Mouse (Mus musculus): ENCODE results near the gene Cyp8b1. TPM values are rescaled to one million over a fixed set of nuclear protein-coding genes. Genes with fewer than 3 reads are reported as not detected.

The Cyp8b1 gene
- polyA plus RNA-seq, 1 experiment from 2014 or later = not detected

DNA sequence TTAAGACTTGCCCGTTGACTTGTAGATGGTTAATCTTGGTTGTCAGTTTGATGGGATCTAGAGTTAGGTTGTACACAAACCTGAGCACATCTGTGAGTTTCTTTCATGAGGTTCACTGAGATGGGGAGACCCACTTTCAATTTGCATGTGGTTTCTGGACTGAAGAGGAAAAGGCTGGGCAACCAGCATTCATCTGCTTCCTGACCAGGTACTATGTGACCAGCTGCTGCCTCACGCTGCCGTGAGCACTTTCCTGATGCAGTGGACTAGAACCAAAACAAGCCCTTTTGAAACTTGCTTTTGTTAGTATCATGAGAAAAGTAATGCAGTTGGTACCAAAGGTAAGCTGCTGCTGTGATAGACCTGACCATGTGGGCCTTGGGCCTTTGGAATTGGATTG is 26.9 kb upstream of the Cyp8b1 start:
- Histone ChIP-seq H3K9ac (replicated peaks; ENCODE audit: low read depth, low read length) (no peak overlapping the region), H3K36me3 (ENCODE audit: control insufficient read depth, insufficient read depth) (no peaks in the 10 kb centered on the region), H3K27ac (ENCODE audit: low read length) (no peak overlapping the region), H3K27me3 (replicated peaks; ENCODE audit: control insufficient read depth, insufficient read depth, low read length) (no peaks in the 10 kb centered on the region), H3K9me3 (ENCODE audit: control insufficient read depth, low read length) (no peaks in the 10 kb centered on the region), H3K4me2 (ENCODE audit: low read length) (no peak overlapping the region), H3K4me1 (replicated peaks; ENCODE audit: control insufficient read depth, insufficient read depth, low read length) (no peaks in the 10 kb centered on the region), H3K4me3 (replicated peaks; ENCODE audit: low read length) (no peak overlapping the region)
- 92% methylated on average over 3 of the region's 3 CpGs for WGBS
- no peak for ATAC-seq

DNA sequence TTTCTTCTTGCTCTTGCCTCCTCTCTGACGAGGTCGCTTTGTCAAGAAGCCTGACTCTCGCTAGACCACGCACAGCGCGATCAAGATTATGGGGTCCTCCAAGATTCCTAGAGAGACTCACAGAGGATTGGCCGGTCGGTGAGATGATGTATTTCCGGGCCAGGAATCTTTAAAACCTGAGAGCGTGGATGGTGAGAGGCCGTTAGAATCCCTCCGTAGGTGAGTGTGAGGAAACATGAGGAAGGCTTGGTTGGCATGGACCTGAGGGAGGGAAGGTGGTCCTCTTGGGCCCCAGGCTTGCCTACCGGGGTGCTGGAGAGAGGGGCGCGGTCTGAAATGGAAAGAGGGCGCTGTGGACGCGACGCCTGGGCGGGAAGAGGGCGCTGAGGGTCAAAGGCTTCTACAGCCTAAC is 21.8 kb upstream of the Cyp8b1 start:
- H3K4me2 ChIP-seq (ENCODE audit: low read length) = peak overlapping the region; percentile 55

GRCm38 (mm10) chr9:121937451-121937864 is 21.4 kb upstream of the Cyp8b1 start:
- H3K36me3 ChIP-seq (ENCODE audit: control insufficient read depth, insufficient read depth) = no peaks in the 10 kb centered on the region
- ATAC-seq = peak; percentile 75
- H3K9ac ChIP-seq (replicated peaks; ENCODE audit: low read depth, low read length) = peak overlapping the region; percentile 32; the same call in 1 of the 2 replicates
- H3K4me2 ChIP-seq (ENCODE audit: low read length) = peak overlapping the region; percentile 55
- H3K27ac ChIP-seq (ENCODE audit: low read length) = peak overlapping the region; percentile 11
- H3K4me3 ChIP-seq (replicated peaks; ENCODE audit: low read length) = peak overlapping the region; percentile 52
- 49% methylated on average over 6 of the region's 6 CpGs for WGBS
- no peaks in the 10 kb centered on the region for H3K27me3 ChIP-seq (replicated peaks; ENCODE audit: control insufficient read depth, insufficient read depth, low read length)
- H3K4me1 ChIP-seq (replicated peaks; ENCODE audit: control insufficient read depth, insufficient read depth, low read length) = no peaks in the 10 kb centered on the region
- no peaks in the 10 kb centered on the region for H3K9me3 ChIP-seq (ENCODE audit: control insufficient read depth, low read length)

More for the DNA sequence above, 21.8 kb upstream of the Cyp8b1 start:
- Histone ChIP-seq H3K36me3 (ENCODE audit: control insufficient read depth, insufficient read depth) (no peaks in the 10 kb centered on the region), H3K9ac (replicated peaks; ENCODE audit: low read depth, low read length) (peak overlapping the region; percentile 53), H3K27ac (ENCODE audit: low read length) (peak overlapping the region; percentile 11; the same call in 1 of the 2 replicates), H3K9me3 (ENCODE audit: control insufficient read depth, low read length) (no peaks in the 10 kb centered on the region), H3K4me3 (replicated peaks; ENCODE audit: low read length) (peak overlapping the region; percentile 52), H3K4me1 (replicated peaks; ENCODE audit: control insufficient read depth, insufficient read depth, low read length) (no peaks in the 10 kb centered on the region), H3K27me3 (replicated peaks; ENCODE audit: control insufficient read depth, insufficient read depth, low read length) (no peaks in the 10 kb centered on the region)
- ATAC-seq = peak; percentile 86
- WGBS = 55% methylated on average over 21 of the region's 21 CpGs

GRCm38 (mm10) chr9:121936952-121937351 is 20.8 kb upstream of the Cyp8b1 start:
- Histone ChIP-seq H3K4me2 (ENCODE audit: low read length) (peak overlapping the region; percentile 55), H3K9me3 (ENCODE audit: control insufficient read depth, low read length) (no peaks in the 10 kb centered on the region), H3K9ac (replicated peaks; ENCODE audit: low read depth, low read length) (no peak overlapping the region), H3K27me3 (replicated peaks; ENCODE audit: control insufficient read depth, insufficient read depth, low read length) (no peaks in the 10 kb centered on the region), H3K36me3 (ENCODE audit: control insufficient read depth, insufficient read depth) (no peaks in the 10 kb centered on the region), H3K4me3 (replicated peaks; ENCODE audit: low read length) (no peak overlapping the region; the same call in 1 of the 2 replicates), H3K27ac (ENCODE audit: low read length) (no peak overlapping the region), H3K4me1 (replicated peaks; ENCODE audit: control insufficient read depth, insufficient read depth, low read length) (no peaks in the 10 kb centered on the region)
- 69% methylated on average over 1 of the region's 1 CpGs for WGBS
- ATAC-seq = peak; percentile 54

DNA sequence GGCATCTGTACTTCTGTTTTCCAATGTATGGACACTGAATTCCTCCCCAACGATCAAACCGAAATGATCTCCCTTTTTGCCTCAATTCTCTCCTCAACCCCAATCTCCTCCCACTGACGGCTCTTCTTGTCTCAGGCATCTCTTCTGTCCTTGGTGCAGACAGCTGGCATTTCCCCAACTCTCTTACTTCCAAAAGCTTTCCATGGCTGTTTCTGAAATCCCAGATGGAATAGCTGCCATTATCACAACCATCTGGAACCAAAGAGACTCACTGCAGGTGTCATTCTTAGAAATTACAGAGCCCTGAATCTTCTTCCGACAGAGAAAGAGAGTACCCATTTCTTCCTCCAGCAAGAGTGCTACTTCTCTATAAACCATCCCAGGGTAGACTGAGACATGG is 18.8 kb upstream of the Cyp8b1 start:
- H3K36me3 ChIP-seq (ENCODE audit: control insufficient read depth, insufficient read depth) = no peaks in the 10 kb centered on the region
- WGBS = 82% methylated on average over 4 of the region's 4 CpGs
- no peaks in the 10 kb centered on the region for H3K27me3 ChIP-seq (replicated peaks; ENCODE audit: control insufficient read depth, insufficient read depth, low read length)
- no peak overlapping the region for H3K9ac ChIP-seq (replicated peaks; ENCODE audit: low read depth, low read length)
- H3K9me3 ChIP-seq (ENCODE audit: control insufficient read depth, low read length) = no peaks in the 10 kb centered on the region
- no peak overlapping the region for H3K27ac ChIP-seq (ENCODE audit: low read length)
- no peak overlapping the region for H3K4me2 ChIP-seq (ENCODE audit: low read length)
- no peak for ATAC-seq
- no peaks in the 10 kb centered on the region for H3K4me1 ChIP-seq (replicated peaks; ENCODE audit: control insufficient read depth, insufficient read depth, low read length)
- no peak overlapping the region for H3K4me3 ChIP-seq (replicated peaks; ENCODE audit: low read length)

- Histone ChIP-seq H3K4me3 (replicated peaks; ENCODE audit: low read length) (no peak overlapping the region), H3K27ac (ENCODE audit: low read length) (no peak overlapping the region), H3K4me2 (ENCODE audit: low read length) (no peak overlapping the region), H3K9me3 (ENCODE audit: control insufficient read depth, low read length) (no peaks in the 10 kb centered on the region), H3K4me1 (replicated peaks; ENCODE audit: control insufficient read depth, insufficient read depth, low read length) (no peaks in the 10 kb centered on the region), H3K9ac (replicated peaks; ENCODE audit: low read depth, low read length) (no peak overlapping the region), H3K36me3 (ENCODE audit: control insufficient read depth, insufficient read depth) (no peaks in the 10 kb centered on the region), H3K27me3 (replicated peaks; ENCODE audit: control insufficient read depth, insufficient read depth, low read length) (no peaks in the 10 kb centered on the region)
- ATAC-seq = no peak
- 21% methylated on average over 2 of the region's 2 CpGs for WGBS
These were observed 12.4 kb upstream of the Cyp8b1 start for GRCm38 (mm10) chr9:121928498-121928897.

GRCm38 (mm10) chr9:121927721-121928120 is 11.6 kb upstream of the Cyp8b1 start:
- no peaks in the 10 kb centered on the region for H3K27me3 ChIP-seq (replicated peaks; ENCODE audit: control insufficient read depth, insufficient read depth, low read length)
- no peak overlapping the region for H3K27ac ChIP-seq (ENCODE audit: low read length)
- no peaks in the 10 kb centered on the region for H3K9me3 ChIP-seq (ENCODE audit: control insufficient read depth, low read length)
- no peak for ATAC-seq
- H3K36me3 ChIP-seq (ENCODE audit: control insufficient read depth, insufficient read depth) = no peaks in the 10 kb centered on the region
- no peak overlapping the region for H3K4me3 ChIP-seq (replicated peaks; ENCODE audit: low read length)
- 90% methylated on average over 7 of the region's 7 CpGs for WGBS
- H3K9ac ChIP-seq (replicated peaks; ENCODE audit: low read depth, low read length) = no peak overlapping the region
- H3K4me1 ChIP-seq (replicated peaks; ENCODE audit: control insufficient read depth, insufficient read depth, low read length) = no peaks in the 10 kb centered on the region
- H3K4me2 ChIP-seq (ENCODE audit: low read length) = no peak overlapping the region

DNA sequence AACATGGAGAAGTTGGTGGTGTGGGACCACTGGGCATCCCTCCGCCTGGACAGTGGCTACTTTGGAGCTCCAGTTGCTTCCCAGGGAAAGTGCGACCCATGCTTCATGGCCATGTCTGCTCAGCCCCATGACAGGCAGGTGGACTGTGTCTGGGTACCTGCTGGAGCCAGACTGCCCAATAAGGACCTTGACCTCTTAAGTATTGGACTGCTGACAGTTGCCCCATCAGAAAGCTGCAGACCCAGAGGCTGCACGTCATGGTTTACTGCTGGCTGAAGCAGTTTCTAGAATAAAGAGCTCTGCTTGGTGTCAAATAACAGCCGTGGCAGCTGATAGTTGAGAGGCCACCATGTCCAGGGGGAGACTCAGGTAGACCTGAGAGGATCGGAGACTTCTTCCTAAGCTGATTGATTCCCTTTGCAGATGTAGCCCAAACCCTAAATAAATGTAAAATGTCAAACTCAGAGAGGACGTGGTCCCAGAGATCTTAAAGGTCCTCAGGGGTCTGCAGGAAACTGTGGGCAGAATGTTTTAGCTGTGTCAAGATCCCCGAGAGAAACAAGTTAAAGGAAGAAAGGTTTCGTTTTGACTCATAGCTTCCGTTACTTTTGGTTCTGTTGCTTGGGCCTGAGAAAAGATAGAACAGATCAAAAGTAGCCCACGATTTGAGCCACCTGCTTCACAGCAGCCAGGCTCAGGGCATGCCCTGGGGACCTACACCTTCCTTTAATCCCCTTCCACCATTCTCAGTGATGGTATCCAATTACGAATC is 10.7 kb upstream of the Cyp8b1 start:
- no peaks in the 10 kb centered on the region for H3K36me3 ChIP-seq (ENCODE audit: control insufficient read depth, insufficient read depth)
- no peak overlapping the region for H3K4me2 ChIP-seq (ENCODE audit: low read length)
- H3K27ac ChIP-seq (ENCODE audit: low read length) = no peak overlapping the region
- no peaks in the 10 kb centered on the region for H3K27me3 ChIP-seq (replicated peaks; ENCODE audit: control insufficient read depth, insufficient read depth, low read length)
- ATAC-seq = no peak
- no peak overlapping the region for H3K9ac ChIP-seq (replicated peaks; ENCODE audit: low read depth, low read length)
- H3K9me3 ChIP-seq (ENCODE audit: control insufficient read depth, low read length) = no peaks in the 10 kb centered on the region
- H3K4me1 ChIP-seq (replicated peaks; ENCODE audit: control insufficient read depth, insufficient read depth, low read length) = no peaks in the 10 kb centered on the region
- 63% methylated on average over 11 of the region's 11 CpGs for WGBS
- no peak overlapping the region for H3K4me3 ChIP-seq (replicated peaks; ENCODE audit: low read length)

DNA sequence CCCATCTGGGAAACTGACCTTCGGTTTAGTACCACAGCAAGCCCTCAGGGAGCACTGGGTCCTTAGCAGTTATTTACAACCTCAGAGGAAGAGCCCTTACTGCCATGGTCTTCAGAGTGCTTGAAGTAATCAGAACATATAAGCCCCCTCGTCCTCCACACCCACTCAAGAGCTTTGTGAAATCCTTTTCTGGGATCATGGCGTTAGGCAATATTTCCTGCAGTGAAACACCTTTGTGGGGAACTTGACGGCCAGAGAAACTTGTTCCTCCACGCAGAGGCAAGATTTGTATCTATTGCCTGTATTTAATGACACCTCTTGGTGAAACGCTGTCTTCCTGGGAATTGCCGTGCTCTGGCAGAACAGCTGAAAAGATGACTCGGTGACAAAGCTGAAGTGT is 9.9 kb upstream of the Cyp8b1 start:
- H3K9me3 ChIP-seq (ENCODE audit: control insufficient read depth, low read length) = no peaks in the 10 kb centered on the region

More for the DNA sequence above, 9.9 kb upstream of the Cyp8b1 start:
- no peak overlapping the region for H3K4me2 ChIP-seq (ENCODE audit: low read length)
- H3K27me3 ChIP-seq (replicated peaks; ENCODE audit: control insufficient read depth, insufficient read depth, low read length) = no peaks in the 10 kb centered on the region
- no peak for ATAC-seq
- 84% methylated on average over 8 of the region's 8 CpGs for WGBS
- H3K9ac ChIP-seq (replicated peaks; ENCODE audit: low read depth, low read length) = no peak overlapping the region
- H3K36me3 ChIP-seq (ENCODE audit: control insufficient read depth, insufficient read depth) = no peaks in the 10 kb centered on the region
- H3K4me3 ChIP-seq (replicated peaks; ENCODE audit: low read length) = no peak overlapping the region
- H3K27ac ChIP-seq (ENCODE audit: low read length) = no peak overlapping the region
- H3K4me1 ChIP-seq (replicated peaks; ENCODE audit: control insufficient read depth, insufficient read depth, low read length) = no peaks in the 10 kb centered on the region

Measured in forebrain, embryonic 16.5 days (tissue).